Mouse (Mus musculus) cerebellum, adult 11 months (tissue): ENCODE results near the gene Ap1m2.
"Not testable (repeated sequence)": the region's sequence is repeated elsewhere in the genome, so short reads cannot be mapped to it uniquely, and the experiment has no call there.

ENCODE experiments used
- DNase-seq: peaks from one replicate; pipeline ENCODE4 v3.0.0; 2022

Ap1m2 gene

GRCm38 (mm10) chr9:21324269-21324668, 12.1 kb upstream of the Ap1m2 start:
- DNase-seq, result no peak

GRCm38 (mm10) chr9:21322917-21323297, 10.8 kb upstream of the Ap1m2 start:
- not testable (repeated sequence) for DNase-seq

GRCm38 (mm10) chr9:21322211-21322916, 10.2 kb upstream of the Ap1m2 start:
- DNase-seq, result no peak

GRCm38 (mm10) chr9:21321513-21321835, 9.3 kb upstream of the Ap1m2 start:
- no peak for DNase-seq

GRCm38 (mm10) chr9:21320619-21321512, 8.7 kb upstream of the Ap1m2 start, which contains the start of gene Slc44a2:
Slc44a2 (plus strand) TSS chr9:21320698.
- DNase-seq, result peak; percentile 82

GRCm38 (mm10) chr9:21320280-21320618, 8.1 kb upstream of the Ap1m2 start:
- DNase-seq, result no peak

GRCm38 (mm10) chr9:21319503-21319902, 7.4 kb upstream of the Ap1m2 start:
- no peak for DNase-seq

- DNase-seq, result no peak
Observed at GRCm38 (mm10) chr9:21318792-21319191, 6.7 kb upstream of the Ap1m2 start.

GRCm38 (mm10) chr9:21316696-21317095, 4.6 kb upstream of the Ap1m2 start:
- DNase-seq, result no peak

GRCm38 (mm10) chr9:21315421-21315820, 3.3 kb upstream of the Ap1m2 start:
- DNase-seq, result no peak

GRCm38 (mm10) chr9:21314367-21315140, 2.4 kb upstream of the Ap1m2 start:
- DNase-seq, result no peak

GRCm38 (mm10) chr9:21313394-21313793, 1.3 kb upstream of the Ap1m2 start:
- peak; percentile 86 for DNase-seq

GRCm38 (mm10) chr9:21311695-21312094, 442 bp downstream of the Ap1m2 start:
- no peak for DNase-seq

- DNase-seq, result no peak
Observed at GRCm38 (mm10) chr9:21309150-21309741, 2.9 kb downstream of the Ap1m2 start.

GRCm38 (mm10) chr9:21305065-21305464, 7.1 kb downstream of the Ap1m2 start:
- DNase-seq, result no peak

GRCm38 (mm10) chr9:21299014-21299413, 13.1 kb downstream of the Ap1m2 start:
- DNase-seq, result no peak

GRCm38 (mm10) chr9:21292271-21292670, 19.9 kb downstream of the Ap1m2 start:
- no peak for DNase-seq

GRCm38 (mm10) chr9:21291868-21292267, 20.3 kb downstream of the Ap1m2 start:
- DNase-seq, result not testable (repeated sequence)

GRCm38 (mm10) chr9:21291022-21291787, 20.9 kb downstream of the Ap1m2 start, which contains the start of gene Cdkn2d:
Cdkn2d (minus strand) TSS chr9:21291407.
- peak; percentile 99 for DNase-seq

GRCm38 (mm10) chr9:21290589-21290988, 21.5 kb downstream of the Ap1m2 start:
- DNase-seq, result peak; percentile 64

GRCm38 (mm10) chr9:21289337-21289671, 22.8 kb downstream of the Ap1m2 start:
- no peak for DNase-seq
